Mouse (Mus musculus): ENCODE results near the gene Rab5c.

DNA sequence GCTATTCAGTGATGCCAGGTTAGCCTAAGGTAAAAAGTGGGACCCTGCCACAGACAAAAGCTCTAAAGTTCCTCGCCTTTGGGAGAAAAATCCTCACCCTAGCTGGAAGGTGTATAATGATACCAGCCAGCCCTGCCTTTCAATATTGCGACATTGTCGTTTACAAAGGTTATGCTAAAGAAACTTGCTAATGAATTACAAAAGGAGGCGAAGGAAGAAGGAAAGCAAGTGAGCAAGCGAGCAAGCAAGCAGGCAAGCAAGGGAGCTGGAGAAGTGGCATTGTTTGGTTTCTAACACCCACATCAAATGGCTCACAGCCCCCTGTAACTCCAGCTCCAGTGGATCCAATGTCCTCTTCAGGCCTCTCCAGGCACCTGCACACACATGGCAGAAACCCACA lies 55.5 kb downstream of the Rab5c start:
- TF ChIP-seq CTCF (IDR thresholded peaks at IDR 0.05; ENCODE audit: low read depth): no peak
- TF ChIP-seq EP300 (optimal IDR thresholded peaks at IDR 0.05): no peak
